Mouse (Mus musculus): ENCODE measurements around the gene Kcna2. TPM values are rescaled to one million over a fixed set of nuclear protein-coding genes. Genes with fewer than 3 reads are reported as not detected.

Kcna2 gene
- 100 to 1,000 TPM; 148 to 155 TPM for total RNA-seq (2021)

DNA sequence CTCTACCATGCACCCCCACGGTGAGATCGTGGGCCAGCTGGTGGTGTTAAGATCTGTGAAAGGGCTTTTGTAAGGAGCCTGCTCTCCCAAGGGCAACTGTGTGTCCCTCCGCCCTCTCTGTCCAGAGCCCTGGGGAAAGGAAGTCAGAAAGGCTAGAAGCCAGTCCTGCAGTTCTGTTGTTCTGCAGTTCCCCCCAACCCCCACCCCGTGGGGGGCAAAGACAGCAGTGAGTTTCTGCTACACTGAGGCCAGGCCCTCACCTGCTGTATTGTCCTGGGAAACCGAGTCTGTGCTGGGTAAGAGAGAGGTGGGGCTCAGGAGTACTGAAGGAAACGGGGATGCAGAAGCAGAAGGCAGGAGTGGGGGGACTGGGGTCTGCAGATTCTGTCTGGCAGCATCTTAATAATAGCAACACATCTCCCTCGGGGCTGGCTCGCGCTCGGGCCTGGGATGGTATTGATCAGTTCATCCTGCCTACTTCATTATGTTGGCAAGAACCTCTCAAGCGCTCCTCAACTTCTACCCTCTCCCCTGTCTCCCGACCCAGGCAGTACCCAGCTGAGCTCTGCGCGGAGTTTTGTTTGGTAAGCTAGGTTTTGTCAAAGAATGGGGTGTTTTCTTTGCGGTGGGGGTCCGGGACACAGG is at the start of gene Kcna2:
Gene Kcna2 (plus strand): TSS at position 336 of the 645 bp plus-strand sequence.
- DNase-seq (ENCODE audit: low spot score in 2 of 2): peak; percentile 29 to 30
- intact Hi-C loops (cut with DNase I): no loop called here

DNA sequence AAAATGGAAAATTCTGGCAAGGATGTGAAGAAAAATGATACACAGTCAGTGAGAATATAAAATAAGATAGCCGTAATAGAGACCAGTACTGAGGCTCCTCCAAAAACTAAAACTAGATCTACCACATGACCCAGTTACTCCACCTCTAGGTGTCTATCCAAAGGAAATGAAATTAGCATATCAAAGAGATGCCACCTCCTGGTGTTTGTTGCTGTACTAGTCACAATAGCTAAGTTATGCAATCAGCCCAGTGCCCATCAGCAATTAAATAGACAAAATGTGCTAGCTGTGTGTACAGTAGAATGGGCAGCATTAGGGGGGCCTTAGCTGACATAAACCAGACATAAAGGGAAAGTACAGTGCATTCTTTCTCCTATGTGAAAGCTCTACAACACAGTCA is 39.5 kb upstream of the Kcna2 start:
- intact Hi-C loops (cut with DNase I): no loop called here
- DNase-seq (ENCODE audit: low spot score in 2 of 2): no peak

DNA sequence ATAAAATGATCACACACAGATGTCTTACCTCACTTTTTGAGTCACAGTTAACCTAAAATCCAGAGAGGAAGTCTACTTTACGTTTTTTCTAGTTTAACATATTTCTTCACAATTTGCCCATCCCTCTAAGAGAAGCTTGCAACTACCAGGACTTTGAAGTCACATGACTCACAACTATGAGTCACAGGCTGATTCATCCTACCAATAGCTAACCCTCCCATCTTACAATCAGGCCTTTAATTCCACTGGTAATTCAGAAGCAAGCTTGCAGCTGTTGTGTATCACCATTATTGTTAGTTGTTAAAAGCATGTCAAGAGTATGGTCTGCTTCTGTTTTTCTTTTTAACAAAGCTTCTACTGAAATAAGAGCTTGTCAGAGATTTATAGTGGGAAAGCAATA is 38.2 kb upstream of the Kcna2 start:
- no peak for DNase-seq (ENCODE audit: low spot score in 2 of 2)
- intact Hi-C loops (cut with DNase I): no loop called here

DNA sequence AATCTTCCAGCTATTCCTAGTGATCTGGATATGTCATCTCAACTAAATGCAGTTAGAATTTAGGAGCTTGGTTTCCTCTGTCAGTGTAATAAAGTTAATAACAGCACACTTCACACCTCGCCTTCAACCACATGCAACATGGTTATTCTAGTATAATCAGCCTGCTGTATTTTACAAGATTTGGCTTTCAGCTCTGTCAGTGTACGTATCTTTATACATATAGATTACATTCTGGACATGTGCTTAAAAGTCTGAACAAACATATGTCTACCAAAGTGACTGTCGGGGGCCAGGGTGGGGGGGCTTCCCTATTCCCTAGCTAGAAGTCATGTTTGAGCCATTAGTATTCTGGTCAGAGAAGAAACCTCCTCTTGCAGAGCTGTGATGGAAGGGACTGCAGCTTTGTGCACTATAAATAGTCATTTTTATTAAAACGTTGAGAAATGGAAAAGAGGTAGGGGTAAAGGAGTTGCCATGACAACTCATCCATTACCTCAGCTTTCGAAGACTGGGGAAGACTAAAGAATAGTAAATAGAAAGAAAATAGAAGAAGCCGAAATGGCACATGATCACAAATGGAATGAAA is 35.3 kb upstream of the Kcna2 start:
- intact Hi-C loops (cut with DNase I): no loop called here
- DNase-seq (ENCODE audit: low spot score in 2 of 2): no peak

DNA sequence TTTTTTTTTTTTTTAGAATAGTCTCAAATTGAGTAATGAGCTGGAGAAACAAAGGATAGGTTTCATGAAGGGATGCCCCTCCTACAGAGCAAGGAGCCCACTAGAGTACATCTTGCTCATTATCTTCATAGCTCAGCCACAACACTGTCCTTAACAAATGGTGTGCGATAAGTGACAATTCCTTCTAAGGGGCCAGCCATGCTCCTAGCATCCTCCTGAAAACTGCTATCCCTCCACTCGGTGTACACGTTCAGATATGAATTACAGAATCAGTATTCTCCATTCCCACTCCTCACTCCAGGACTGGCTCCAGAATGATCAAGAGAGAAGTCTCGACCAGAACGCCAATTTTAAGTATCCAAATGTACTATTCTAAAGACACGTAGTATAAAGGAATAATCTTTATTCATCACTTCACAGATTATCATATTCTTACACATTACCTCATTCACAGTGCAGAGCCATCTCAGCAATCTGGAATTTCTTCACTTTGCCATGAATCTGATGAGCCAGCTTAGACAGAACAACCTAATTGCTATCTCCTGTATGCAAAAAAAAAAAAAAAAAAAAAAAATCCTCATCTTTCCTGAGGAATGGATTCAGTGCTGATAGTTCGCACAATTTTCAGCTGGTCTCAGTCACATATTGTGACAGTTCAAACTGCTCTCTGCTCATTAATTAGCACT is 34.6 kb upstream of the Kcna2 start:
- DNase-seq (ENCODE audit: low spot score in 2 of 2): no peak
- intact Hi-C loops (cut with DNase I): no loop called here

DNA sequence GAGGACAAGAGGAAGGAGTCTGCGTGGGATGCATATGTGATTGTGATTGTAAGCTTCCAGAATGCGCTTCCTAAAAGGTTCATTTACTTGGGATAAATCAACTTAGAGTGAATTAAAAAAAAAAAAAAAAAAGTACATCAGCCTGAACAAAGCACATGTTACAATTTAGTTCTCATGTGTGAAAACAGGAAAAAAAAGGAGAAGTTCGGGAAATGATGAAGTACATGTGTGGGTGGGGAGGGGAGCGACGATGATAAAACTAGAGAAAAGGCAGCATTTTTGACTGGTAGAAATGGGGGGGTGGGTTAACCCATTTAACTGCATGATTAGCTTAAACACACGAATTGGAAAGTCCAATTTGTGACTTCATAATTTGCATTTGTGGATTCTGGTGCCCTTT is 33.7 kb upstream of the Kcna2 start:
- DNase-seq (ENCODE audit: low spot score in 2 of 2): no peak

DNA sequence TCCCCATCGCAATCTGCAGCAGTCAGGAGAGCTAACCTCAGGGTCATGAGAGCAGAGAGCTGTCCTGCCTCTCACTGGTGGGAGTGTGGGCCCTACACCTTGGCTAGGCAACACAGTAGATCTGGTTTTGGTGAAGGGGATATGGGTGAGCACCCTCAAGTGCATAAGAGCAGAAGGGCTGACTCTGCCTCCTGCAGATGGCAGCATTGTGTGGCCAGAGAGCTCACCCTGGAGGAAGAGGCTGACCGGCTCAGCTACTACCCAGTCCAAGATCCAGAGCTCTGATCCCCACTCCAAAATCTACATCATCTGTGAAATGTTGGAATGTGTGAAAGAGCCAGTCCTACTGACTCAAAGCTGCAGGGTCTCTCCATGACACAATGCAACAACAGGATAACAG is 27.1 kb upstream of the Kcna2 start:
- intact Hi-C loops (cut with DNase I): no loop called here

More for the DNA sequence above, 33.7 kb upstream of the Kcna2 start:
- intact Hi-C loops (cut with DNase I): no loop called here

DNA sequence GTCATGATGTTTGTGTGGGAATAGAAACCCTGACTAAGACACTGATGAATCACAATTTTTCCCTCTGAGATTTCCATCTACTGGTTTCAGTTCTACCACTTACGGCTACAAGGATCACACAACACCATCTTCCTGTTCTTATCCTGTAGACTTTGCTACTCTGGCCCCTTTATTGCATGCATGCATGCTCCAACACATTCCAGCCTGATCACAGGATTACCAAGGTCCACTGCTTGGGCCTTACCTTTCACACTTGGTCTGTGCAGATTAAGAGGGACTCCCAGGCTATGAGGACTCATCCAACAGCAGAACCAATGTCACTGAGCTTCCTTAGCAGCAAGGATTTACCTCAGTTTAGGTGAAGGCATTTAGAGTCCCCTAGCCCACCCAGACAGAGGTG is 25.2 kb upstream of the Kcna2 start:
- intact Hi-C loops (cut with DNase I): no loop called here
- no peak for DNase-seq (ENCODE audit: low spot score in 2 of 2)

More for the DNA sequence above, 27.1 kb upstream of the Kcna2 start:
- no peak for DNase-seq (ENCODE audit: low spot score in 2 of 2)

DNA sequence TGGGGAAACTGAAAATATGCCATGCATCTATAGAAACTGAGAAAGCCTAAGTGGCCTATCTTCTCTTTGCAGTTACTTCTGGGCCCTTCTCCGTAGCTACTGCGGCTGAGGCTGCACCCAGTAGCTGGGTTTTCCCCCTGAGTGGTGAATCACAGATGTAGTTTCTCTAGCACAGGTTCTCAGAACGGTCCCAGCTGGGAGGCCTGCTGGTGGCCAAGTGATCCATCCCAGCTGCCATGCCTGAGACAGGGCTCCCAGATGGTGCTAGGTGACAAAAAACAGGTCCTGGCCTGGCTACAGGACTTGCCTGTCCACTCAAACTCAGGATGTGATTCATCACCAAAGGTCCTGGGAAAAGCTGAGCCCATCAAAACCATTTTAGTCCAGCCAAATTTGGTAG is 24.3 kb upstream of the Kcna2 start:
- DNase-seq (ENCODE audit: low spot score in 2 of 2): no peak
- intact Hi-C loops (cut with DNase I): no loop called here

DNA sequence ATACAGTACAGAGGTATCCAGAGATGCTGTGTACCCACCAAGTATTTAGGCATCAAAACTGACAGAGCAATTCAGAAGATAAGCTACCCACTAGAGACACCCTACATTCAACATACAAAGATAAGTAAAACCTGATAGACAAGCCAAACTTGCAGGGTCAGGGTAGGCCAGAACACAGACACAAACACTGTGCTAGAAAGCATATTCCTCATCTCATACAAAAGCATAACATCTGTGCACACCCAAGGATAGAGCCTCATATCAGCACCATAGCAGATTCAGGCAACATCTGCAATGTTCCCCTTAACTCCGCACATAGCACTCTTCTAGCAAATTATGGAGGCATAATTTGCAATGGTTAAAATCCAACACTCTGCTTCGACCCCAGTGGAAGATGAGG is 23.8 kb upstream of the Kcna2 start:
- intact Hi-C loops (cut with DNase I): no loop called here
- DNase-seq (ENCODE audit: low spot score in 2 of 2): no peak

DNA sequence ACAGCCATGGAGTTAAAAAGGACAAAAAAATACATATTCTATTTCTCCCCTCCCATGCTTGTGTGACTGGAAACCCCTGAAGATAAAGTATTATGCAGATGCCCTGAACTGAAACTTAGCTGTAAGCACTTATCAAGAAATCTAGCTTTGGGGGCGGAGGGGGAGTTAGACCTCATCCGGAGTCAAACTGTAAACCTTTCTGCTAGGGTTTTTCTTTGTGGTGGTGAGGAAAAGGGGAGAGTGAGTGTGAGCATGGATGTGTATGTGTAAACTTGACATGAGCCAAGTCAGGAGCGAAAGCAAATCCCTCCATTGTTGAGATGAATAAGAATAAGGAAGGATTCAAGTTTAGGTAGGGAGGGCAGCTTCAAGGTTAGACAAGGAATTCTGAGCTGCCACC is 20.1 kb upstream of the Kcna2 start:
- intact Hi-C loops (cut with DNase I): loop anchor here (1.0 to 5.0 kb wide), 2 partner anchors 141 to 179 kb away; no protein-coding TSS in a partner anchor
- no peak for DNase-seq (ENCODE audit: low spot score in 2 of 2)

DNA sequence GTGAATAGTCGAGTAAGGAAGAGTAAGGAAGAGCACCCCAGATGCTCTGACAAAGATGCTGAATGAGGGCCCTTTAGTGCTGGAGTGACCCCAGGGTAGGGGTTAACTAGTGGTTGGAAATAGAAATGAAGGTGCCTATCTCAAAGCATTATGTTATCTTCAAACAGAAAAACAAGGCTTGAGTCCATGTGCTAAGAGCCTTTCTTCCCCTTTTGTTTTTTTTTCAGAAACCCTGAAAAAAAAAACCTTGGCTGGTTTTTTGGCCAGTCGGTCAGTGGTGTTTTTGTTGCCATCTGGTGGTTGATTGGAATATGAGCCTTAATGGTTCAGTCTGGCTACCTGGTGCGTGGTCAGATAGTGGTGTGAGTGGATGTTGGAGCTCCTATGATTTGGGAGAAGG is 19.7 kb upstream of the Kcna2 start:
- intact Hi-C loops (cut with DNase I): loop anchor here (1.0 to 5.0 kb wide), 2 partner anchors 141 to 179 kb away; no protein-coding TSS in a partner anchor
- DNase-seq (ENCODE audit: low spot score in 2 of 2): no peak

DNA sequence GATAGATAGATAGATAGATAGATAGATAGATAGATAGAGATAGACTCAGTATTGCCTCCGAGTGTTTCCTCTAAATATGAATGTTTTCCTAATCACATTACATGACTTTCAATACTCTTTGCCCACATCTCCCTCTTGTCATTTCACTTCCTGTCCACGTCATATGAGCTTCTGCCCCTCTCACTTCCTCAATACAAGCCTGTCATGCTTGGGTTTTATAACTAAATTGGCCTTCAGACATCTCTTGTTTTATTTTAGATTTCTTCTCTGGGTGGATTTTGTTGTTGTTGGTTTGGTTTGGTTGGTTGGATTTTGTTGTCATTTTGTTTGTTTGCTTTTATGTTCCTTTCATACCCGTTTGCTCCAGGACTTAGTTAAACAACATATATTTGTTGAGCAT is 16.4 kb upstream of the Kcna2 start:
- intact Hi-C loops (cut with DNase I): loop anchor here (5.0 kb wide), 1 partner anchor 182 kb away; no protein-coding TSS in a partner anchor
- no peak for DNase-seq (ENCODE audit: low spot score in 2 of 2)

DNA sequence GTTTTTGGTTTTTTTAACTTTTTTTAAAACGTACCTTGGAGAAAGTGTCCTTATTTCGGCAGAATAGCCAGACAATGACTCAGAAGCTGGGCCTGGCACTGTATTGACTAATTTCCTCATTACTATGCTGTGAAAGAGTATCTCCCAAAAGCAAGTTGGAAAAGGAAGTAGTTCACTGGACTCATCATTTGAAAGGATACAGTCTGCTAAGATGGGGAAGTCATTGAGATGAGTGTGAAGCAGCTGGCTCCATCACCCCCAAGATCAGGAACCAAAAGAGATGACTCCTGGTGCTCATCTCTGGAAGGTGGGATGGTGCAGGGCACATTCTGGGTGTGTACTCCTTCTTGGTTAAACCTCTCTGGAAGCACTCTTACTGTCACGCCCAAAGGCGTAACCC is 13.5 kb upstream of the Kcna2 start:
- no peak for DNase-seq (ENCODE audit: low spot score in 2 of 2)
- intact Hi-C loops (cut with DNase I): no loop called here

DNA sequence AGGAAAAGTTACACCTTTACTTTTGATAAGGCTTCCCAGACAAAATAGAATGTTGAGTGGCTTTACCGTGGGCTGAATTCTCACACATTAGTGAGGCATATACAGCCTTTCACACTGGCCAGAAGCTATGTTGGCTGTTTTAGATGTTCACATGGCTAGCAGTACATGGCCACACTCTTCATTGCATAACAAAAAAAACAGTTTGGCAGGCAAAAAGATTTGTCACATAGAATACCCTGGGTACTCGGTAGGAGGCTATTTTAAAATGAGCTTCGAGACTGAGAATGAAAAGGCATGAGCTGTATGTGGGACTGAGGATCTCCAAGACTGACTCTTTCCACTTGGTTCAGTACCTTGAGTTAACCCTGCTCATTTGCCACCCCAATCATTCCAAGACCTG is 12.1 kb upstream of the Kcna2 start:
- DNase-seq (ENCODE audit: low spot score in 2 of 2): no peak
- intact Hi-C loops (cut with DNase I): no loop called here

DNA sequence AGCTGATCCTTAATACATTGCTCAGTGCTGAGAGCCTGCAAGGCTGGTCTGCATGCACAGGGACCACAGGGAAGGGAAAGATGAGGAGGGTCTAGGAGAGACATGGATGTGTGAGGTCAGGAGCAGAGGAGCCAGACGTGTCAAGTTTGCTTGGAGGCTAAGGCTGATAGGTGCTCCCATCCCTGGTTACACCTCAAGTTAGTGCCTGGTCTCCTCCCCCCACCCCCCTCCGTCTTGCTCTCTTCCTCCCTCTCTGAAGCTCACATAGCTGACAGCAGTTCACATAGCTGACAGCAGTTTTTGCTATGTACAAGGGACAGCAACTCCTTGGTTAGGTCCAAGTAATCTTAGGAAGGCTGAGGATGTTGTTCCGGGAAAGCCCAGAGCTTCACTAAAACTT is 11.5 kb upstream of the Kcna2 start:
- DNase-seq (ENCODE audit: low spot score in 2 of 2): no peak
- intact Hi-C loops (cut with DNase I): no loop called here

DNA sequence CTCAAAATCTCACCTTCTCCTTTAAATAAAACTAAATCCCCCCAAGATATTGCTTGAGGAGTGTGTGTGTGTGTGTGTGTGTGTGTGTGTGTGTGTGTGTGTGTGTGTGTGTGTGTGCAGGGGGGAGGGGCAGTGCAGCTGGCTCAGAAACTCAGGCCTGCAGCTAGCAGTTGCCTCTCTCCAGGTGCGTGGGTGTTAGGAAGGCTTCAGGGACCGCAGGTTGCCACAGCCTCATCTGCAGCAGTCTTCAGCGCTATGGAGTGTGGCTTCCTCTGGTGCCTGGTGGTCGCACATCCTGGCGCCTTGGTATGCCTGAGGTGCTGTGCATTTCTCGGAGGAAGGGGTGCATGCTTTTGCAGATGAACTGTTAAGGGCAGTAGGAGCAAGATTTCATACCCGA is 10.9 kb upstream of the Kcna2 start:
- no peak for DNase-seq (ENCODE audit: low spot score in 2 of 2)
- intact Hi-C loops (cut with DNase I): no loop called here

DNA sequence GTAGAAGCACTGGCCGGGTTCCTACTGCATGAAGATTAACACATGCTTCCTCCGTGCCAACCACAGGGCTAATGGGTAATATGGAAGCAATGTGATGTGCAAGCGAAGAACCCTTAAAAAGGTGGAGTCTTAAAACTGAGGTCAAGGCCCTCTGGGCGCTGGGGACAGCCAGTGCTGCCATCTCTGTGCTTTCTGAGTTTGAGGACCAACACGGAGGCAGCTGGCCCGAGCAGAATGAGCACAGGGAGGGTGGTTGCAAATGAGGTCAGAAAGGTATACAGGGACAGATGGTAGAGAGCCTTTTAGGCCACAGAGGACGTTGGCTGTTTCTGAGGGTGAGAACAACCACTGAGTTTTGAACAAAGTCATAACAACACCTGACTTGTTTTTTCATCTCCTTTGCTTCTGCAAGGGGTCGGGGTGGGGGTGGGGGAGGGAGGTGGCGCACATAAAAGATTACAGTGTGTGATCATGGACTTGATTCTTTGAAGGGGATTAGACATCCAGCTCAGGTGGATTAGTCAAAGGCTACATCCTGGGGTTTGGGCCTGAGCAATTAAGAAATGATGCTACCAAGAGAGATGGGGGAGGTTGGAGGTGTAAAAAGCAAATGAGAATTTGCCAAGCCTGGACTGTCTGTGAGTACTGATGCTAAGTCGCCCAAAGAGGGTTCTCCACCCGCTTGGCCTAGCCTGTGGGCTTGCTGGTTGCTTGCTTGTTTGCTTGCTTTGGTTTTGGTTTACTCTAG is 10.4 kb upstream of the Kcna2 start:
- intact Hi-C loops (cut with DNase I): no loop called here

DNA sequence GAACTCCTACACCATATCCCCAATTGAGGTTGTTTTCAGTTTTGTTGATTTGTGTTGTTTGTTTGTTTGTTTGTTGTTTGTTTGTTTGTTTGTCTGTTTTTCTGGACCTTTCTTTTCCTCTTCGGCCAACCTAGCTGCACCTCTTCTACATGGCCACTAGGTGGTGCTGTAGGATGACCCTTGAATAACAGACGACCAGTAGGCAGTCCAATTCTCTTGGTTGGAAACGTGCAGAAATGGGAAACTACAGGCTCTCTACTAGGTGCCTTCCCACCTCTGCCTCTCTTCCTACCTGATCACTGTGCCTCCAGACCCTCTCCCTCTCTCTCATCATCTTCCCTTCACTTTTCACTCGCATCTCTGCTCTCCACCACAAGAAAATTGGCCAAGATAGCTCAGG is 6.9 kb upstream of the Kcna2 start:
- intact Hi-C loops (cut with DNase I): loop anchor here (1.0 kb wide), 1 partner anchor 94 kb away; no protein-coding TSS in a partner anchor
- DNase-seq (ENCODE audit: low spot score in 2 of 2): peak in 1 of 2 experiments; percentile 53

More for the DNA sequence above, 10.4 kb upstream of the Kcna2 start:
- DNase-seq (ENCODE audit: low spot score in 2 of 2): no peak

DNA sequence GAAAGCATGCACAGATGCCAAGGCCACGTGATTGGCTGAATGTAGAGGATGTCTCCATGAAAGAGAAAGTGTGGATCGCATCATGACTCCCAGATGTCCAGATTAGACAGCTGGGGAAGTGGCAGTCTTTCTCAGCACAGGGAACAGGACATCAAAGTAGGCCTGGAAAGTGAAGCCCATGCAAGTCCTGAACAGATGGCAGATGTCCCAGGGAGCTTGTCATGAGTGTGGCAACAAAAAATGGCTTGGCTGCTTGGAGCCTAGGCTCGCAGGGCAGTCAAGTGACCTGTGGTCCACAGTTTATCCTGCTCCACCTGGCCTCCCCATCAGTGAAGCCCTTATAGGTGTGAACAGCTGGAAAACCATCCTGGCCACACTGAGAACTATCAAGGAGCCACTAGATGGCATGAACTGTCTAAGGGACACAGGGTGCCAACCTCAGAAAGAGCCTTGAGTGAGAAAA is 4.6 kb upstream of the Kcna2 start:
- intact Hi-C loops (cut with DNase I): loop anchor here (2.0 kb wide), 1 partner anchor 65 kb away; no protein-coding TSS in a partner anchor
- no peak for DNase-seq (ENCODE audit: low spot score in 2 of 2)
